Mouse (Mus musculus) stomach, postnatal 0 days (tissue): ENCODE data around the gene Ciao2b. TPM values are rescaled to one million over a fixed set of nuclear protein-coding genes. Genes with fewer than 3 reads are reported as not detected.

Experiments
- ATAC-seq: fragments of 200-750 bp; cut with Nextera tagmentation; 2 replicates; pipeline ENCODE4 v1.8.0; 2017; ENCODE audit not compliant: low FRiP score, low TSS enrichment
- DNase-seq: peaks from one replicate; pipeline ENCODE4 v3.0.0-alpha.2; 2016; ENCODE audit warnings: low spot score
- H3K27ac ChIP-seq: fragments of 300-500 bp; sonication (generic); replicated peaks from 2 replicates; pipeline ENCODE4 v1.5.1; 2014; ENCODE audit warnings: mild to moderate bottlenecking, control low read depth
- H3K27me3 ChIP-seq: fragments of 300-500 bp; sonication (generic); 2 replicates; pipeline ENCODE4 v1.6.1; 2014; ENCODE audit warnings: low read length; ENCODE audit not compliant: control insufficient read depth, insufficient read depth
- H3K36me3 ChIP-seq: fragments of 300-500 bp; sonication (generic); 2 replicates; pipeline ENCODE4 v1.6.1; 2014; ENCODE audit warnings: low read length, mixed read lengths; ENCODE audit not compliant: control insufficient read depth, insufficient read depth
- H3K4me1 ChIP-seq: fragments of 300-500 bp; sonication (generic); replicated peaks from 2 replicates; pipeline ENCODE4 v1.6.1; 2014; ENCODE audit warnings: antibody characterized with exemption; ENCODE audit not compliant: control insufficient read depth, insufficient read depth
- H3K4me2 ChIP-seq: fragments of 300-500 bp; sonication (generic); replicated peaks from 2 replicates; pipeline ENCODE4 v1.6.1; 2014; ENCODE audit warnings: low read depth, mild to moderate bottlenecking, control low read depth, moderate library complexity
- H3K4me3 ChIP-seq: fragments of 300-500 bp; sonication (generic); 2 replicates; pipeline ENCODE4 v1.5.1; 2014; ENCODE audit warnings: low read depth, low read length, control low read depth
- H3K9ac ChIP-seq: fragments of 300-500 bp; sonication (generic); 2 replicates; pipeline ENCODE4 v1.6.1; 2014; ENCODE audit warnings: mild to moderate bottlenecking, low read length, control low read depth, mixed read lengths
- H3K9me3 ChIP-seq: fragments of 300-500 bp; sonication (generic); 2 replicates; pipeline ENCODE4 v1.6.1; 2016; ENCODE audit warnings: low read length; ENCODE audit not compliant: control insufficient read depth
- CTCF ChIP-seq: IDR thresholded peaks from 2 replicates; pipeline ENCODE4 v1.5.1; 2016; ENCODE audit warnings: antibody characterized with exemption, low read depth, mild to moderate bottlenecking, moderate library complexity
- EP300 ChIP-seq: optimal IDR thresholded peaks from 2 replicates; pipeline ENCODE3; 2016; ENCODE audit warnings: antibody characterized with exemption
- WGBS: fragments of 180-500 bp; shearing (Covaris S2); extraction: QIAGEN DNeasy Blood & Tissue Kit; methylation state at CpG from one replicate; pipeline ENCODE4 v1.1.7; 2014; 5-methylcytosine and 5-hydroxymethylcytosine counted together
- polyA plus RNA-seq: library from polyadenylated mRNA; unstranded; fragments of >200 nt; fragmentation: Nextera tagmentation; extraction: Ambion mirVana; gene quantifications from 2 replicates; pipeline ENCODE4 v1.2.1, GENCODE M21; 2015

Gene Ciao2b
- polyA plus RNA-seq, 1 experiment from 2014 or later, result 71.2 TPM

DNA sequence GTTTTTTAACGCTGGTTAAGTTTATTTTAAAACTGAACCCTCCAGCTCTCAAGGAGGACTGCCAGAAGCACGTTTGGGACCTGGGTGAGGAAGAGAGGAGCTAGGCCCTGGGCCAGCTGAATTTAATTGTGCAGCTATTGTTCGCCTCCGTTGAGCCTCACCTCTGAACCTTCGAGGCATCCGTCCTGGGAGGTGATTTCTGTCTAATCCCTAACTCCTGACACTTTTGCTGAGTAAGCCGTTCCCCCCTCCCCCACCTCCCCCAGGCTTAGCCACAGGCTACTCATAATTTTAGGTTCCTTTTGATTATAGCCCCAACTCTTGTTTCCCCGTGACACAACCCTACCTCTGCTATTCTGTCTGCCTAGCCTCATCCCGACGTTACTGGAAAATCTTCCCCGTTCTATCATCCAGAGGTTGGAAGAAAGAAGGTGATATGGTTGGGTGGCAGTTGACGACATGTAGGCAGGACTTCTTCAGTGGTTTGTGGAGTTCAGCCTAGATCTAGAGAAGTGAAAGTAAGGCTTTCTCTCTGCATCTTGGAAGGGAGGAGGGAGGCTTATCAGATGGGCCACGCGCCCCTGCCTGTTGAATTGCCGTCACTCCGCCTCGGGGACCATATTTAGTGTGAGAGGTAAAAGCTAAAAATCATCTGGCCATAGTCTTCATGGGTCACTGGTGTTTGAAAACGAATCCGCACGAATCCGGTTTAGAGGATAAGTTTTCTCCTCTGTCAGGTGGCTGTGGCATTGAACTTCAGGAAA is 45.8 kb downstream of the Ciao2b start:
- Histone ChIP-seq H3K4me1 (no peaks in the 10 kb centered on the region), H3K27ac (no peak overlapping the region), H3K4me3 (no peak overlapping the region), H3K4me2 (no peak overlapping the region), H3K9me3 (no peaks in the 10 kb centered on the region), H3K9ac (no peak overlapping the region), H3K27me3 (no peaks in the 10 kb centered on the region), H3K36me3 (0 out of 2 replicates have a peak, but pooled peaks cover 3% of the 10 kb centered on the region)
- DNase-seq (no peak), ATAC-seq (no peak)
- WGBS, result 82% methylated on average over 21 of the region's 21 CpGs
- no peak for TF ChIP-seq EP300
- no peak for TF ChIP-seq CTCF

DNA sequence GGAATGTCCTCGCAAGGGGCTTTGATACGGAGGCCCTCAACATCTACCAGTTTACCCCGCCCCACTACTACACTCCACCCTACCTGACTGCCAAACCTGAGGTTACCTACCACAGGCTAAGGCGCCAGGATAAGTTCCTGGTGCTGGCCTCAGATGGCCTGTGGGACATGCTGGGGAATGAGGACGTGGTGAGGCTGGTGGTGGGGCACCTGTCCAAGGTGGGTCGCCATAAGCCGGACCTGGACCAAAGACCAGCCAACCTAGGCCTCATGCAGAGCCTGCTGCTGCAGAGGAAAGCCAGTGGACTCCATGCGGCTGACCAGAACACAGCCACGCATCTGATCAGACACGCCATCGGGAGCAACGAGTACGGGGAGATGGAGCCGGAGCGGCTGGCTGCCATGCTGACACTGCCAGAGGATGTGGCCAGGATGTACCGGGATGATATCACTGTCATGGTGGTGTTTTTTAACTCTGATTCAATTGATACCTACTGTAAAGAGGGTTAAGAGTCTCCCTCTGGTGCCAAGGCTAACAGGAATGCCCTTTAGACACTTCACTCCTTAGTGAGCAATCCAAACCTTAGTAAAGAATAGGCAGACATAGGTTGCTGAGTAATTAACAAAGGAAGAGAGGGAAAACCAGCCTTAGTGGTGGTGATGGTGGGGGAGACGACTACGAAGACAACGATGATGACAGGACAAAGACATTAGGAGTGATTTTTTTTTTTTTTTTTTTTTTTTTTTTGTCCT is 47.0 kb downstream of the Ciao2b start:
- no peak overlapping the region for H3K4me3 ChIP-seq
- no peak overlapping the region for H3K9ac ChIP-seq
- no peak for TF ChIP-seq CTCF
- no peak for TF ChIP-seq EP300
- no peak overlapping the region for H3K4me2 ChIP-seq
- DNase-seq (no peak), ATAC-seq (no peak)
- WGBS, result 94% methylated on average over 19 of the region's 19 CpGs
- peaks cover 3% of the 10 kb centered on the region; the same call in 1 of the 2 replicates for H3K4me1 ChIP-seq
- H3K27me3 ChIP-seq, result no peaks in the 10 kb centered on the region
- no peaks in the 10 kb centered on the region for H3K9me3 ChIP-seq
- H3K36me3 ChIP-seq, result 0 out of 2 replicates have a peak, but pooled peaks cover 3% of the 10 kb centered on the region
- no peak overlapping the region for H3K27ac ChIP-seq

DNA sequence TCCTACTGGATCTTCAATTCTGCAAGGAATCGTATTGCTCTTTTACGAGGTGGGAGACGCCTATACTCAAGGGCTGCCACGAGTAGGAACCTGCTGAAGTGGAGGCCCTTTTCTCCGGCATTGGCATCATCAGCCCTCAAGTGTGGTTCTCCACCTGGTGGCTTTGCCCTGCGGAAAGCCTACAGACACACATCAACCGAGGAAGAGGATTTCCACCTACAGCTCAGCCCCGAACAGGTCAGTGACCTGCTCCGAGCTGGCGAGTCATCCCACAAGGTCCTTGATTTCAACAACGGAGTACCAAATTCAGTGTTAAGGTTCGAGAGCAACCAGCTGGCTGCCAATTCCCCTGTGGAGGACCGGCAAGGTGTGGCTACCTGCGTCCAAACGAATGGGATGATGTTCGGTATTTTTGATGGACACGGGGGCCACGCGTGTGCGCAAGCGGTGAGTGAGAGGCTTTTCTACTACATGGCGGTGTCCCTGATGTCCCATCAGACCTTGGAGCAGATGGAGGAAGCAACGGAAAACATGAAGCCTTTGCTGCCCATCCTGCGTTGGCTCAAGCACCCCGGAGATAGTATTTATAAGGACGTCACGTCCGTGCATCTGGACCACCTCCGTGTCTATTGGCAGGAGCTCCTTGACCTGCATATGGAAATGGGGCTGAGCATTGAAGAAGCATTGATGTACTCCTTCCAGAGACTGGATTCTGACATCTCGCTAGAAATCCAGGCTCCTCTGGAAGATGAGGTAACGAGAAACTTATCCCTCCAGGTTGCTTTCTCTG is 48.0 kb downstream of the Ciao2b start:
- Histone ChIP-seq H3K36me3 (0 out of 2 replicates have a peak, but pooled peaks cover 3% of the 10 kb centered on the region), H3K9me3 (no peaks in the 10 kb centered on the region), H3K4me2 (no peak overlapping the region), H3K4me1 (peaks cover 3% of the 10 kb centered on the region; the same call in 1 of the 2 replicates), H3K27me3 (no peaks in the 10 kb centered on the region), H3K27ac (no peak overlapping the region), H3K4me3 (no peak overlapping the region), H3K9ac (no peak overlapping the region)
- 93% methylated on average over 31 of the region's 31 CpGs for WGBS
- DNase-seq (no peak), ATAC-seq (no peak)
- TF ChIP-seq CTCF (no peak), EP300 (no peak)

DNA sequence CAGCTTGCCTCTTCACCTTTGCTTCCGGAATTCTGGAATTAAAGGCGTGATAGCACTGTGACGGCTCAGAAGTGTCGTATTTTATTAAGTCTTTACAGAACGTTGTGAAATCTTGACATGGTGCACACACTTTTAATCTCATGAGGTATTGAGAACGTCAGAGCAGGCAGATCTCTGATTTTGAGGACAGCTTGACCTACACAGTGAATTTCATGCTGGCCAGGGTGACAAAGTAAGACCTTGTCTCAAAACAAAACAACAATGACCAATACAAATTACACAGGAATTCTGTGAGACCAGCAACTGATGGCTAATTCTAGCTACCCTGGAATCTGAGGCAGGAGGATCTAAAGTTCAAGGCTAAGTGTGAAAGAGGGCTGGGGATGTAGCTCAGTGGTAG is 49.2 kb downstream of the Ciao2b start:
- Histone ChIP-seq H3K9me3 (no peaks in the 10 kb centered on the region), H3K36me3 (0 out of 2 replicates have a peak, but pooled peaks cover 3% of the 10 kb centered on the region), H3K27ac (no peak overlapping the region), H3K27me3 (no peaks in the 10 kb centered on the region), H3K4me3 (no peak overlapping the region), H3K9ac (no peak overlapping the region), H3K4me1 (peaks cover 3% of the 10 kb centered on the region; the same call in 1 of the 2 replicates), H3K4me2 (peak overlapping the region; percentile 89)
- TF ChIP-seq EP300 (no peak), CTCF (no peak)
- WGBS, result 69% methylated on average over 6 of the region's 6 CpGs
- no peak for DNase-seq
- no peak for ATAC-seq

DNA sequence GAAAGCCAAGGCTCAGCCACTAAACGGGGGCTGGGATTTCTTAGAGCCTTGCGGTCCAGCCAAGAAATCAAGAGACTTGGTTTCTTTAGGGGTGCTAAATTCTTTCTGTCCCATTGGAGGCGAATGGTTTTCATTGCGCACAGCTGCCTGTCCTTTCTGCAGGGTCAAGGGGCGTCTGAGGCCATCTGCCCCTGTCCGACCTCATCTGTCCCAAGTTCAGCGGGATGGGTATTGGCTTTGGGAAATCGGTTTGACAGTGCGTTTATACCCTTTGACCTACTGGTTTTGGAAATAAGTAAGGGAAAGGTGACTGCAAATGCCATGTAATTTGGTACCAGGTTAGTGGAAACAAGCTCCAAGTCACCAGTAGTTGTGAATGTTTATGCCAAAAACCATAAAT is 49.9 kb downstream of the Ciao2b start:
- no peak for DNase-seq
- Histone ChIP-seq H3K4me1 (peaks cover 3% of the 10 kb centered on the region; the same call in 1 of the 2 replicates), H3K4me3 (peak overlapping the region; percentile 67), H3K4me2 (peak overlapping the region; percentile 89), H3K27me3 (no peaks in the 10 kb centered on the region), H3K36me3 (0 out of 2 replicates have a peak, but pooled peaks cover 3% of the 10 kb centered on the region), H3K27ac (peak overlapping the region; percentile 86), H3K9ac (peak overlapping the region; percentile 69), H3K9me3 (no peaks in the 10 kb centered on the region)
- 1% methylated on average over 9 of the region's 9 CpGs for WGBS
- TF ChIP-seq EP300, result no peak
- no peak; the same call in 1 of the 2 replicates for ATAC-seq
